Mouse (Mus musculus) monocyte, adult 5-6 weeks (primary cell): ENCODE data around the gene Gm9936. TPM values are rescaled to one million over a fixed set of nuclear protein-coding genes. Genes with fewer than 3 reads are reported as not detected.
"Not testable (repeated sequence)": the region's sequence is repeated elsewhere in the genome, so short reads cannot be mapped to it uniquely, and the experiment has no call there.

ENCODE experiments used
- ATAC-seq: fragments of 153-309, 156-312 bp; replicated peaks from 2 replicates; pipeline ENCODE4 v1.8.0; 2017; ENCODE audit warnings: mild to moderate bottlenecking; ENCODE audit not compliant: low TSS enrichment, insufficient number of reproducible peaks, severe bottlenecking, poor library complexity, low FRiP score
- total RNA-seq: library from RNA; stranded (forward); fragments of 200-1000, 200-491, 200-594 nt; gene quantifications from 3 replicates; pipeline ENCODE4 v1.2.3, GENCODE M21; 2017

Gm9936 gene
- total RNA-seq, 1 experiment from 2014 or later: not detected

GRCm38 (mm10) chr5:114844371-114844770, 14.1 kb downstream of the Gm9936 start:
- not testable (repeated sequence) for ATAC-seq

GRCm38 (mm10) chr5:114842674-114843073, 15.8 kb downstream of the Gm9936 start:
- ATAC-seq: no peak

GRCm38 (mm10) chr5:114842155-114842554, 16.3 kb downstream of the Gm9936 start:
- not testable (repeated sequence) for ATAC-seq

GRCm38 (mm10) chr5:114840481-114840880, 18.0 kb downstream of the Gm9936 start:
- ATAC-seq: not testable (repeated sequence)

- ATAC-seq: no peak
Measured at GRCm38 (mm10) chr5:114836886-114837285, 21.6 kb downstream of the Gm9936 start.

- no peak for ATAC-seq
Measured at GRCm38 (mm10) chr5:114829740-114830139, 28.7 kb downstream of the Gm9936 start.

- ATAC-seq: no peak
Measured at GRCm38 (mm10) chr5:114827427-114827826, 31.1 kb downstream of the Gm9936 start.

GRCm38 (mm10) chr5:114825978-114826691, 32.3 kb downstream of the Gm9936 start:
- peak; percentile 75 for ATAC-seq

- peak; percentile 51 for ATAC-seq
Measured at GRCm38 (mm10) chr5:114824197-114824596, 34.3 kb downstream of the Gm9936 start.

GRCm38 (mm10) chr5:114822796-114823688, 35.4 kb downstream of the Gm9936 start, which contains the start of gene 1500011B03Rik:
Gene 1500011B03Rik (minus strand): TSS chr5:114823468.
- ATAC-seq: peak; percentile 68

GRCm38 (mm10) chr5:114818124-114818523, 40.4 kb downstream of the Gm9936 start:
- ATAC-seq: no peak

GRCm38 (mm10) chr5:114816599-114816998, 41.9 kb downstream of the Gm9936 start:
- ATAC-seq: no peak

GRCm38 (mm10) chr5:114813525-114814181, 44.8 kb downstream of the Gm9936 start:
- peak; percentile 85 for ATAC-seq

- ATAC-seq: no peak
Measured at GRCm38 (mm10) chr5:114809826-114810225, 48.7 kb downstream of the Gm9936 start.

- no peak for ATAC-seq
Measured at GRCm38 (mm10) chr5:114809181-114809756, 49.2 kb downstream of the Gm9936 start.

- ATAC-seq: no peak
Measured at GRCm38 (mm10) chr5:114808385-114808784, 50.1 kb downstream of the Gm9936 start.

- no peak for ATAC-seq
Measured at GRCm38 (mm10) chr5:114807893-114808292, 50.6 kb downstream of the Gm9936 start.

GRCm38 (mm10) chr5:114807468-114807867, 51.0 kb downstream of the Gm9936 start:
- no peak for ATAC-seq

GRCm38 (mm10) chr5:114807063-114807462, 51.4 kb downstream of the Gm9936 start:
- no peak for ATAC-seq
